Mouse (Mus musculus) embryonic facial prominence, embryonic 15.5 days (tissue): Measurements from ENCODE around the gene Tln1. TPM values are rescaled to one million over a fixed set of nuclear protein-coding genes. Genes with fewer than 3 reads are reported as not detected.
"Not testable (repeated sequence)": the region's sequence is repeated elsewhere in the genome, so short reads cannot be mapped to it uniquely, and the experiment has no call there.

Experiments used
- ATAC-seq: fragments of 200-750 bp; cut with Nextera tagmentation; 2 replicates; pipeline ENCODE4 v1.8.0; 2017; ENCODE audit warnings: low read depth, moderate TSS enrichment; ENCODE audit not compliant: insufficient number of reproducible peaks, low FRiP score, low TSS enrichment
- H3K27ac ChIP-seq: fragments of 300-500 bp; sonication (generic); replicated peaks from 2 replicates; pipeline ENCODE4 v1.5.1; 2015; ENCODE audit warnings: mild to moderate bottlenecking, inconsistent platforms
- H3K27me3 ChIP-seq: fragments of 300-500 bp; sonication (generic); 2 replicates; pipeline ENCODE4 v1.6.1; 2015; ENCODE audit warnings: inconsistent platforms
- H3K36me3 ChIP-seq: fragments of 300-500 bp; sonication (generic); 2 replicates; pipeline ENCODE4 v1.6.1; 2015; ENCODE audit warnings: mild to moderate bottlenecking, inconsistent platforms
- H3K4me1 ChIP-seq: fragments of 300-500 bp; sonication (generic); 2 replicates; pipeline ENCODE4 v1.6.1; 2015; ENCODE audit warnings: inconsistent platforms
- H3K4me2 ChIP-seq: fragments of 300-500 bp; sonication (generic); replicated peaks from 2 replicates; pipeline ENCODE4 v1.6.1; 2015; ENCODE audit warnings: mild to moderate bottlenecking, inconsistent platforms
- H3K4me3 ChIP-seq: fragments of 300-500 bp; sonication (generic); replicated peaks from 2 replicates; pipeline ENCODE4 v1.5.1; 2015; ENCODE audit warnings: mild to moderate bottlenecking, inconsistent platforms
- H3K9ac ChIP-seq: fragments of 300-500 bp; sonication (generic); 2 replicates; pipeline ENCODE4 v1.6.1; 2015; ENCODE audit warnings: inconsistent platforms
- H3K9me3 ChIP-seq: fragments of 300-500 bp; sonication (generic); replicated peaks from 2 replicates; pipeline ENCODE4 v1.6.1; 2016; ENCODE audit warnings: inconsistent platforms
- WGBS: fragments of 180-500 bp; shearing (Covaris S2); methylation state at CpG from one replicate; pipeline ENCODE4 v1.1.7; 2015; 5-methylcytosine and 5-hydroxymethylcytosine counted together
- polyA plus RNA-seq: library from polyadenylated mRNA; unstranded; fragments of >200 nt; fragmentation: Nextera tagmentation; extraction: Ambion mirVana; gene quantifications from 2 replicates; pipeline ENCODE4 v1.2.1, GENCODE M21; 2015

The Tln1 gene
- polyA plus RNA-seq, 1 experiment from 2014 or later, result 55.8 TPM

DNA sequence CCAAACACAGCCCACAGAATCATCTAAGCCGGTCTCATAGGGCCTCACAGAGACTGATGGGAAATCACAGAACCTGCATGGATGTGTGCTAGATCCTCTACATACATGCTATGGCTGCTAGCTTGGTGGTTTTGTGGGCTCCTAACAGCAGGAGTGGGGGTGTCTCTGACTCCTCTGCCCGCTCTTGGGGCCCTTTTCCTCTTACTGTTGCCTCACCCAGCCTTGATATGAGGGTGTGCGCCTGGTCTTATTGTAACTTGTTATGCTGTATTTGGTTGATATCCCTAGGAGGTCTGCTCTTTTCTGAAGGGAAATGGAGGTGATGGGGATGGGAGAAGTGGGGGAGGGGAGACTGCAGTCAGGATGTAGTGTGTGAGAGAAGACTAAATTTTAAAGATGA, 72.9 kb downstream of the Tln1 start:
- Histone ChIP-seq H3K4me3 (no peak overlapping the region), H3K27me3 (no peaks in the 10 kb centered on the region), H3K36me3 (no peaks in the 10 kb centered on the region), H3K4me2 (no peak overlapping the region), H3K4me1 (peaks cover 11% of the 10 kb centered on the region), H3K27ac (no peak overlapping the region), H3K9me3 (no peaks in the 10 kb centered on the region), H3K9ac (no peak overlapping the region)
- 86% methylated on average over 3 of the region's 3 CpGs for WGBS
- ATAC-seq, result no peak

DNA sequence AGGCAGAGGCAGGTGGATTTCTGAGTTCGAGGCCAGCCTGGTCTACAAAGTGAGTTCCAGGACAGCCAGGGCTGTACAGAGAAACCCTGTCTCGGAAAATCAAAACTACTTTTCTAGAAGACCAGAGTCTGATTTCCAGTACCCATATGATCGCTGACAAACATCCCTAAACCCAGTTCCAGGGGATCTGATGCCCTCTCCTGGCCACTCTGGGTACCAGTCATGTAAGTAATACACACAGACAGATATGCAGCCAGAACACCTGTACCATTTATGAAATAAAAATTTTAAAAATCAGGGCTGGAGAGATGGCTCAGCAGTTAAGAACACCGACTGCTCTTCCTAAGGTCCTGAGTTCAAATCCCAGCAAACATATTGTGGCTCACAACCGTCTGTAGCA, 76.8 kb downstream of the Tln1 start:
- H3K27ac ChIP-seq, H3K4me2 ChIP-seq, H3K9ac ChIP-seq, H3K4me1 ChIP-seq, H3K9me3 ChIP-seq, ATAC-seq, H3K36me3 ChIP-seq, H3K4me3 ChIP-seq, H3K27me3 ChIP-seq: not testable (repeated sequence)
- 80% methylated on average over 5 of the region's 5 CpGs for WGBS

DNA sequence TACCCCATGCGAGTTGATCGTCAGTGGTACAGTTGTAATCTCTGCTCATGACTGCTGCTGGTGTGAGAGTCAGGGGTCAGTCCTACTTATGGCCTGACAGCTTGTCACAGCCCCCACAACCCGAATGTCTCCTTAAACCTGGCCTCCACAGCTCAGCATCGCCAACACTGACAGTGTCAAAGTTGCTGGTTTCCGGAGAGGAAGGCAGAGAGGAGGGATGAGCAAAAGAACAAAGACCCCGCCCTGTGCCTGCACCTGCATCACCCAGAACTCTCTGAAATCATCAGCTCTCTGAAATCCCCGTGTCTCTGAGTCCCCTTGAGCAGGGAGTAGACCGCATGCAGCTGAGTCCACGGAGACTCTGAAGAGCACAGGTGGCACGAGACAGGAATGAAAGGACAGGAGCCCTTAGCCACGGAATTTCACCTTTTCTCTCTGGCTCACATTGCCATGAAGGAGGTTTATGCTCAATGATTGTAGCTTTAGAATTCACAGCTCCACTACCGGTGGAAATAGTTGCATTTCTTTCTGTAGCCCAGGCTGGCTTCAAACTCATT, 78.9 kb downstream of the Tln1 start, which contains the start of gene Sit1:
Gene Sit1 (minus strand): TSS at position 200 of the 557 bp plus-strand sequence.
- WGBS, result 59% methylated on average over 12 of the region's 12 CpGs
- Histone ChIP-seq H3K27ac (no peak within 1 kb of the TSS), H3K4me2 (no peak within 1 kb of the TSS), H3K4me1 (0 out of 2 replicates have a peak, but pooled peaks cover 2% of the 10 kb centered on the region), H3K27me3 (no peaks in the 10 kb centered on the region), H3K4me3 (no peak within 1 kb of the TSS), H3K9ac (no peak within 1 kb of the TSS), H3K9me3 (no peaks in the 10 kb centered on the region), H3K36me3 (no peaks in the 10 kb centered on the region)
- ATAC-seq, result no peak

DNA sequence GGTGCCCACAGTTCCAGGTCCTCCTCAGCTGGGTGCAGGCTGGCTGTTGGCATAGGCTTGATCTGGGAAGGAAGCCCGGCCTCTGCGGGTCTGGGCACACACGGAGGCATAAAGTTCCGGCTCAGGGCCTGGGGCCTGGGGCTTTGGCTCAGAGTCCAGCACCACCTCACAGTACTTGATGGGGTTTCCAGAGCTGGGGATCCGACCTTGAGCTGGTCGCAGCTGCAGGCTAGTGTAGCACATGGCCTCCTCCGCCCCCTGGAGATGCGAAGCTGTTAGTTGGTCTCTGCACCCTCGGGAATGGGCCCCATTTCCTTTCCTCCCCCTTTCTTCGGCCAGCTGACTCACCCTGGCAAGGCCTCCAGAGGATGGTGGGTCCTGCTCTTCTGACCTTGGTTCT, 79.9 kb downstream of the Tln1 start:
- Histone ChIP-seq H3K9me3 (no peaks in the 10 kb centered on the region), H3K27ac (no peak overlapping the region), H3K4me2 (no peak overlapping the region), H3K36me3 (no peaks in the 10 kb centered on the region), H3K9ac (no peak overlapping the region), H3K27me3 (no peaks in the 10 kb centered on the region), H3K4me1 (peaks cover 9% of the 10 kb centered on the region), H3K4me3 (no peak overlapping the region)
- 72% methylated on average over 10 of the region's 10 CpGs for WGBS
- no peak for ATAC-seq

DNA sequence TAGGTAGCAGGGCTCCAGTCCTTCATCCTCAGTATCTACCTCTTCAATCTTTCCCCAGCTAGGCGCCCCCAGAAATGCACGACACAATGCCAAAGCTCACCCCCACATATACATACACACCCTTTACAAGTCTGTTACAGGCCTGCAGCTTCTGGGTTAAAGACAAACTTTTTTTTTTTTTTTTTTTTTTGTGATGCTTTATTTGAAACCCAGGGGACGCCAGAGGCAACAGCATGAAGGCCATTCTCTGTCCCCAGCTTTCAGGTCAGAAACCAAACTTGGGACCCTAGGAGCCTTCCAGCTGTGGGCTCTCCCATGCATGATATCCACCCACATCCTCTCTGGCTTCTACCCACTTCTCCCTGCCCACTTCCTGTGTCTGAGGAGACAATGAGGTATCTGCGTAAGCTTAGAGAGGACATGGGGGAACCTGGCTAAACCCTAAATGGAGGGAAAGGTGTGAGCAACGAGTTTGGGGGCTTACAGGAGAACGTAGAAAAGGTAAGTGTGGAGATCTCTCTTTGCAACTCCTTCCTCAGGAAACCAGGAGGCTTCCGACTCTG, 80.5 kb downstream of the Tln1 start:
- ATAC-seq, result no peak
- H3K4me2 ChIP-seq, result no peak overlapping the region
- 65% methylated on average over 7 of the region's 7 CpGs for WGBS
- no peak overlapping the region for H3K27ac ChIP-seq
- no peaks in the 10 kb centered on the region for H3K9me3 ChIP-seq
- no peak overlapping the region for H3K4me3 ChIP-seq
- H3K4me1 ChIP-seq, result peaks cover 9% of the 10 kb centered on the region
- H3K27me3 ChIP-seq, result no peaks in the 10 kb centered on the region
- H3K36me3 ChIP-seq, result no peaks in the 10 kb centered on the region
- H3K9ac ChIP-seq, result no peak overlapping the region

Other genes starting within 250 kb of the Tln1 start
- gene Rusc2, start 180.7 kb downstream of the Tln1 start, polyA plus RNA-seq, result 18.2 TPM in 2 replicates
- 0.41 and 0.44 TPM in 2 replicates for gene Fam166b, start 133.6 kb downstream of the Tln1 start, polyA plus RNA-seq
- 9.2 and 9.3 TPM in 2 replicates for gene Tesk1, start 120.8 kb downstream of the Tln1 start, polyA plus RNA-seq
- gene Cd72, start 108.1 kb downstream of the Tln1 start, polyA plus RNA-seq, result 3.1 and 3.8 TPM in 2 replicates
- not detected in 2 replicates for gene Sit1, start 79.0 kb downstream of the Tln1 start, polyA plus RNA-seq
- gene Ccdc107, start 69.8 kb downstream of the Tln1 start, polyA plus RNA-seq, result 71.7 and 81.0 TPM in 2 replicates
- 36.8 and 39.8 TPM in 2 replicates for gene Arhgef39, start 63.0 kb downstream of the Tln1 start, polyA plus RNA-seq
- 2.5 and 4.8 TPM in 2 replicates for gene Car9, start 55.7 kb downstream of the Tln1 start, polyA plus RNA-seq
- 456 and 604 TPM in 2 replicates for gene Tpm2, start 38.9 kb downstream of the Tln1 start, polyA plus RNA-seq
- 77.5 and 88.2 TPM in 2 replicates for gene Creb3, start 359 bp downstream of the Tln1 start, polyA plus RNA-seq
- gene Rgp1, start 16.0 kb upstream of the Tln1 start, polyA plus RNA-seq, result 28.6 and 32.5 TPM in 2 replicates
- 21.3 and 22.3 TPM in 2 replicates for gene Gba2, start 16.2 kb upstream of the Tln1 start, polyA plus RNA-seq
- 1.5 and 1.6 TPM in 2 replicates for gene Msmp, start 21.8 kb upstream of the Tln1 start, polyA plus RNA-seq
- 19.7 and 20.9 TPM in 2 replicates for gene Npr2, start 69.2 kb upstream of the Tln1 start, polyA plus RNA-seq
- 7.5 and 10.6 TPM in 2 replicates for gene Spag8, start 90.9 kb upstream of the Tln1 start, polyA plus RNA-seq
- gene Hint2, start 93.8 kb upstream of the Tln1 start, polyA plus RNA-seq, result 88.1 and 91.2 TPM in 2 replicates
- gene Tmem8b, start 106.3 kb upstream of the Tln1 start, polyA plus RNA-seq, result 5.3 and 6.1 TPM in 2 replicates
- gene Fam221b, start 106.5 kb upstream of the Tln1 start, polyA plus RNA-seq, result 2.9 and 4.3 TPM in 2 replicates
- not detected in 2 replicates for gene Olfr70, start 138.1 kb upstream of the Tln1 start, polyA plus RNA-seq
- gene Olfr71, start 147.6 kb upstream of the Tln1 start, polyA plus RNA-seq, result not detected in 2 replicates
- gene Hrct1, start 164.5 kb upstream of the Tln1 start, polyA plus RNA-seq, result 0.99 and 1.2 TPM in 2 replicates
- gene Spaar, start 167.3 kb upstream of the Tln1 start, polyA plus RNA-seq, result 0.09 and 0.31 TPM in 2 replicates
- not detected in 2 replicates for gene Olfr159, start 208.3 kb upstream of the Tln1 start, polyA plus RNA-seq